Mouse (Mus musculus) liver, adult 2 months (tissue): ENCODE data around the gene Zfp54. TPM values are rescaled to one million over a fixed set of nuclear protein-coding genes. Genes with fewer than 3 reads are reported as not detected.
A peak's percentile ranks its signal among the peaks of the same experiment; 100 is the strongest.

ENCODE experiments used
- DNase-seq: peaks from one replicate; pipeline ENCODE4 v3.0.0-alpha.2; 2011; ENCODE audit warnings: low read depth, low spot score; ENCODE audit errors: extremely low read depth
- H3K27ac ChIP-seq: fragments of 200-500 bp; replicated peaks from 2 replicates; pipeline ENCODE4 v1.5.1; 2012; ENCODE audit warnings: low read depth, mild to moderate bottlenecking, control low read depth, inconsistent platforms, low read length; ENCODE audit not compliant: insufficient read depth
- H3K27me3 ChIP-seq: fragments of 200-500 bp; 2 replicates; pipeline ENCODE4 v1.6.1; 2012; ENCODE audit warnings: mild to moderate bottlenecking, moderate library complexity, low read length, inconsistent platforms; ENCODE audit not compliant: control insufficient read depth, insufficient read depth
- H3K36me3 ChIP-seq: fragments of 200-500 bp; 2 replicates; pipeline ENCODE4 v1.6.1; 2012; ENCODE audit warnings: low read length, inconsistent platforms; ENCODE audit not compliant: control insufficient read depth, insufficient read depth
- H3K4me1 ChIP-seq: fragments of 200-500 bp; 2 replicates; pipeline ENCODE4 v1.6.1; 2011; ENCODE audit warnings: low read length; ENCODE audit not compliant: control insufficient read depth, insufficient read depth
- H3K4me3 ChIP-seq: fragments of 200-500 bp; 2 replicates; pipeline ENCODE4 v1.5.1; 2011; ENCODE audit warnings: low read depth, mild to moderate bottlenecking, control low read depth, low read length, moderate library complexity; ENCODE audit not compliant: insufficient read depth
- H3K79me2 ChIP-seq: fragments of 200-500 bp; 2 replicates; pipeline ENCODE4 v1.6.1; 2012; ENCODE audit warnings: inconsistent platforms, mild to moderate bottlenecking, low read length, moderate library complexity; ENCODE audit not compliant: control insufficient read depth, insufficient read depth
- H3K9ac ChIP-seq: fragments of 200-500 bp; 2 replicates; pipeline ENCODE4 v1.6.1; 2012; ENCODE audit warnings: low read depth, mild to moderate bottlenecking, control low read depth, inconsistent platforms, low read length
- CTCF ChIP-seq: fragments of 200-500 bp; IDR thresholded peaks from 2 replicates; pipeline ENCODE4 v1.5.1; 2011; ENCODE audit warnings: low read depth, low read length, control low read depth
- POLR2A ChIP-seq: fragments of 200-500 bp; IDR thresholded peaks from 2 replicates; pipeline ENCODE4 v1.6.1; 2011; ENCODE audit warnings: low read length, control low read depth; ENCODE audit not compliant: insufficient read depth; ENCODE audit errors: extremely low read depth
- WGBS: fragments of 180-500 bp; shearing (Covaris S2); methylation state at CpG from one replicate; pipeline ENCODE4 v1.1.7; 2018; 5-methylcytosine and 5-hydroxymethylcytosine counted together
- polyA plus RNA-seq: library from polyadenylated mRNA; depleted of rRNA; stranded (reverse); fragments of >200 nt; gene quantifications from 2 replicates; pipeline ENCODE4 v1.2.3, GENCODE M21; 2012
- total RNA-seq: library from RNA; depleted of rRNA; stranded (reverse); fragments of >200 nt; gene quantifications from 2 replicates; pipeline ENCODE4 v1.2.3, GENCODE M21; 2014

The Zfp54 gene
- total and polyA plus RNA-seq, 2 experiments, result 0.66 to 2.8 TPM

DNA sequence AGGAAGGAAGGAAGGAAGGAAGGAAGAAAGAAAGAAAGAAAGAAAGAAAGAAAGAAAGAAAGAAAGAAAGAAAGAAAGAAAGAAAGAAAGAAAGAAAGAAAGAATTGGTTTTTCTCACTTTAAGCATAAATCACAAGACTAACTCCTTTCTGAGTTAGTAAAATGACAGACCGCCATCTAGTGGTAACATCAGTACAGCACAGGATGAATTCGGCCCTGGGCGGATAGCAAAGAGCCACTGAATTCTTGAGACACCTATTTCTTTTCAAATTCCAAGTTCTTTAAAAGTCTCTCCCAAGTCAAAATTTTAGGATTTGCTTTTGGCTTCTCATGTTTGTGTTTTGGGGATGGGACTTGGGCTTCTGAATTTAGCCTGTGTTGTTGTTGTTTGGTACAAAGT lies 26.6 kb downstream of the Zfp54 start:
- Histone ChIP-seq H3K27ac (peak overlapping the region; percentile 56), H3K4me3 (peak overlapping the region; percentile 86), H3K79me2 (0 out of 2 replicates have a peak, but pooled peaks cover 3% of the 10 kb centered on the region), H3K36me3 (peaks cover 5% of the 10 kb centered on the region), H3K4me1 (peaks cover 6% of the 10 kb centered on the region), H3K9ac (peak overlapping the region; percentile 59), H3K27me3 (no peaks in the 10 kb centered on the region)
- 1% methylated on average over 3 of the region's 3 CpGs for WGBS
- TF ChIP-seq CTCF (peak; percentile 26; the same call in 1 of the 2 replicates), POLR2A (no peak)
- DNase-seq, result peak; percentile 77

DNA sequence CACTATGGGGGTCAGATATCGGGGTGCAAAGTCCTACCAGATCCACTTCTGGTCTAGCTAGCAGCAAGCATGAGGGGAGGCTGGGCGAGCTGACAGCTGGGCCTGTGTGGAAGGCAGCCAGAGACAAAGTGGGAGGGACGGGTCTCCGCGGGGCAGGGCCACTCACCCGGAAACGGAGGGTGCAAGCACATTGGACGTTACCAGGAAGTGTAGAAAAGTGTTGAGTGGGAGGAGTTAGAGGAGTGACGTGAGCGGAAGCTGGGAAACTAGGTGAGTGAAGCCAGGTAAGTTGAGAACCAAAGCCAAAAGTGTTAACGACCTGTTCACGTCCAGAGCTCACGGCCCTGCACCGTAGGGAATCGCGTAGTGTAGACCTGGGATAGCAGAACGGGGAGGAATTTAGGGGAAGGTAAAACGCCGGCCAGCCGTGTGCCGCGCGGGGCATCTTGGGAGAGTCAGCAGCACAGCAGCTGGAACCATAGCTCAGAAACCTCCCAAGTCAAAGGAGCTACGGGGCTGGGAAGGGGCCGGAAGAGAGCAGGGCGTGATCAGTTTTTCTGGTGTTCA lies 27.2 kb downstream of the Zfp54 start, which contains the start of gene Zfp51:
TSS of gene Zfp51 (plus strand) at position 237 of the 567 bp plus-strand sequence.
- peak within 1 kb of the TSS; percentile 85 for H3K27ac ChIP-seq
- H3K79me2 ChIP-seq, result 0 out of 2 replicates have a peak, but pooled peaks cover 3% of the 10 kb centered on the region
- peaks cover 6% of the 10 kb centered on the region for H3K4me1 ChIP-seq
- DNase-seq, result peak; percentile 98
- no peaks in the 10 kb centered on the region for H3K27me3 ChIP-seq
- no peak for TF ChIP-seq CTCF
- TF ChIP-seq POLR2A, result 0 out of 2 replicates have a peak, but pooled peaks have one; percentile 29
- under 1% methylated on average over 26 of the region's 26 CpGs for WGBS
- peak within 1 kb of the TSS; percentile 81 for H3K9ac ChIP-seq
- peaks cover 5% of the 10 kb centered on the region for H3K36me3 ChIP-seq
- peak within 1 kb of the TSS; percentile 86 for H3K4me3 ChIP-seq

DNA sequence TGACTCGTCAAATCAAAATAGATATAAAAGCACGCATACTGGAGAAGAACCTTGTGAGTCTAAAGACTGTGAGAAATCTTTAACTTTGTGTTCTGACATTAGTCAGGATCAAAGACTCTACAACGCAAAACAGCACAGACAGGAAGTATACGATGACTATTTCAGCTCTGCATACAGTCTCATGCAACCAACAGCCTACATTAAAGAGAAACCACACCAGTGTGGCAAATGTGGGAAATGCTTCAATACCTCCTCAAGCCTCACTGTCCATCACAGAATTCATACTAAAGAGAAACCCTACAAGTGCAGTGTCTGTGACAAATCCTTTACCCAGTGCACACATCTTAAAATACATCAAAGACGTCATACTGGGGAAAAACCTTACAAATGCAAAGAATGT lies 40.5 kb downstream of the Zfp54 start:
- Histone ChIP-seq H3K4me3 (no peak overlapping the region), H3K27ac (no peak overlapping the region), H3K36me3 (peaks cover 30% of the 10 kb centered on the region), H3K27me3 (no peaks in the 10 kb centered on the region), H3K4me1 (no peaks in the 10 kb centered on the region), H3K79me2 (no peaks in the 10 kb centered on the region), H3K9ac (no peak overlapping the region)
- TF ChIP-seq POLR2A, result no peak
- no peak for TF ChIP-seq CTCF
- WGBS, result 88% methylated on average over 5 of the region's 5 CpGs
- DNase-seq, result no peak

DNA sequence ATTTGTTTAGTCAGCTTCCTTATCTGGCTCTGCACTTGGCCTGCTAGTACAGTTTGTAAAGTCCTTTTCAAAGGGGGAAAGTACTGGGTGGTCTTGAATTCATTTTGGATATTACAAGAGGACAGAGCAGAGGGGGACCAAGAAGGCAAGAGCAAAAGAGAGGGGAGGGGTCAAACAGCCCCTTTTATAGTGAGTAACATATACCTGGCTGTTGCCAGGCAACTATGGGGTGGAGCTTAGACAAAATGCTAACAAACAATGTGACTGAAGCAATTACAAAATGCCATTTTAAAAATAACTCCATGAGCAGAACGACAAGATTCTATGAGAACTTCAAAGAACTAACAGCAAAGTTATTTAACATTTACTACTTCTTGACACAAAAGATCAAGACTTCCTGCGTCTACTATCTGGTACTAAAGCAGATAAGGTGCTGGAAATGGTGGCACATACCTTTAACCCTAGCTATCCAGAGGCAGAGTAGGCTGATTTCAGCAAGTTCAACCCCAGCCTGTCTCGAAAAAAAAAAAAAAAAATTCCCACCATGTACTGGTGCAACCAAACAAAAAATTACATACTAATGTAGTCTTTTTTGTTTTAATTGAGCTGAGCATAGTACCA lies 49.1 kb downstream of the Zfp54 start:
- no peaks in the 10 kb centered on the region for H3K27me3 ChIP-seq
- H3K4me1 ChIP-seq, result no peaks in the 10 kb centered on the region; the same call in 1 of the 2 replicates
- no peak overlapping the region for H3K4me3 ChIP-seq
- no peak overlapping the region for H3K27ac ChIP-seq
- DNase-seq, result no peak
- no peaks in the 10 kb centered on the region for H3K79me2 ChIP-seq
- 59% methylated on average over 3 of the region's 3 CpGs for WGBS
- H3K9ac ChIP-seq, result no peak overlapping the region
- H3K36me3 ChIP-seq, result no peaks in the 10 kb centered on the region
- no peak for TF ChIP-seq CTCF
- no peak for TF ChIP-seq POLR2A

DNA sequence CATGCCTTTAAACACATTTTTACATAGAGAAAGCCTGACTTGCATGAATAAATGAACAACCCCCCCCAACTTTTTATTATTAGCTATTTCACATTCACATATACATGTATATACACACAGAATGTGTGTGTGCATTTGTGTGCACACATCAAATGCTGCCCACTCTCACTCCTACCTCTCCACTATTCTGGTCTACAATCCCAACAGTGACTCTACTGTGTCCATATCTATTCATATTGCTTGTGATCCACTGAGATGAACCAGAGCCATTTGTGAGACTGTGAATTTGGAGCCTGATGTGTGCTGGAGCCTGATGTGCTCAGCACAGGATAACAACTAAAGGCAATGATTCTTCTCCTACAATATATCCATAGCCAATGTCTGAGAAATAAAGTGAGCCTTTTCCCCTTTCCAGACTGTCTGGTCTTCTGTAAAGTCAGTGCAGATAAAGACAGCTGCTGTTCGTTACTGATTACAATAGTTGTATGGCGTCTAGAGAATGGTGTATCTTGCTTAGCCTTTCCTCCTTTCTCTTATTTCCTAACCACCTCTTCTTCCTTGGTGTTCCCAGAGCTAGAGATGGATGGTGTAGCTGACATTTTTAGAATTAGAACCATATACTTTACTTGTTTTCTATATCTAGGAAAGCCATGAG lies 49.8 kb downstream of the Zfp54 start:
- Histone ChIP-seq H3K4me3 (no peak overlapping the region), H3K27me3 (no peaks in the 10 kb centered on the region), H3K79me2 (no peaks in the 10 kb centered on the region), H3K36me3 (no peaks in the 10 kb centered on the region), H3K27ac (no peak overlapping the region), H3K4me1 (no peaks in the 10 kb centered on the region; the same call in 1 of the 2 replicates), H3K9ac (no peak overlapping the region)
- DNase-seq, result no peak
- no peak for TF ChIP-seq CTCF
- no peak for TF ChIP-seq POLR2A
- WGBS, result 84% methylated on average over 2 of the region's 2 CpGs
